Mouse (Mus musculus) naive thymus-derived CD4-positive, alpha-beta T cell, adult 2 months (primary cell): ENCODE data around the gene Neil3.
"Not testable (repeated sequence)": the region's sequence is repeated elsewhere in the genome, so short reads cannot be mapped to it uniquely, and the experiment has no call there.

ENCODE experiments used
- DNase-seq: peaks from one replicate; pipeline ENCODE4 v3.0.0-alpha.2; 2011; ENCODE audit warnings: low read depth

The Neil3 gene

DNA sequence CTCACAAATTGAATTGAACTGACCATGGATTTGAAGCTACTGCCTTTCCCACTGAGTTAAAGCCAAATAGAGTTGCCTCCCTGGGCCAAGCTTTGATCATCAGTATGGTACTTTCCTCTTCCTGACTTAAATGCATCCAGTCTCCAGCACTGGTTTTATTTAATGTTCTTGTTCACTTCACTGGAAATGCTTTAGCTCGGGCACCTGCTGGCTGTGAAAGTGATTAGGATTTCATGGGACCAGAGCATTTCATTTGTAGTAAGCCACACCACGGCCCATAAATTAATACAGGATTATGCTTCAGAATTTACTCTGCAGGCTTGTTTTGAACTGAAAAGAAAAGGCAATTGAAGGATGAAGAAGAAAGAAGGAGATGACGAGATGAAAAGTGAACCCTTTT, 100.8 kb downstream of the Neil3 start:
- not testable (repeated sequence) for DNase-seq
